Mouse (Mus musculus) myocyte (in vitro differentiated cells): ENCODE measurements around the gene Pycr1. TPM values are rescaled to one million over a fixed set of nuclear protein-coding genes. Genes with fewer than 3 reads are reported as not detected.

Experiments used
- H3K27me3 ChIP-seq: one replicate; pipeline ENCODE4 v1.6.1; 2011; ENCODE audit not compliant: control insufficient read depth, insufficient read depth, insufficient read length
- H3K36me3 ChIP-seq: one replicate; pipeline ENCODE4 v1.6.1; 2011; ENCODE audit not compliant: control insufficient read depth, insufficient read depth
- H3K4me2 ChIP-seq: one replicate; pipeline ENCODE4 v1.6.1; 2011; ENCODE audit warnings: low read depth, control low read depth
- H3K4me3 ChIP-seq: one replicate; pipeline ENCODE4 v1.5.1; 2011; ENCODE audit warnings: mild to moderate bottlenecking, control low read depth, moderate library complexity
- H3K79me2 ChIP-seq: one replicate; pipeline ENCODE4 v1.6.1; 2011; ENCODE audit not compliant: control insufficient read depth, insufficient read depth
- H3ac ChIP-seq: one replicate; pipeline ENCODE4 v1.6.1; 2011; ENCODE audit not compliant: control insufficient read depth, insufficient read length
- CEBPB ChIP-seq: IDR thresholded peaks from 2 replicates; pipeline ENCODE4 v1.6.1; 2011; ENCODE audit warnings: mild to moderate bottlenecking, moderate library complexity; ENCODE audit not compliant: poor library complexity, insufficient read depth, severe bottlenecking
- E2F4 ChIP-seq: IDR thresholded peaks from one replicate; pipeline ENCODE4 v1.6.1; 2011; ENCODE audit warnings: mild to moderate bottlenecking, control low read depth, moderate library complexity; ENCODE audit not compliant: insufficient read depth
- MAX ChIP-seq: IDR thresholded peaks from one replicate; pipeline ENCODE4 v1.6.1; 2011; ENCODE audit warnings: low read depth, mild to moderate bottlenecking, control low read depth
- MYOD1 ChIP-seq, 3 experiments: IDR thresholded peaks; one replicate each; pipeline ENCODE4 v1.6.1; 2011; ENCODE audit warnings: control low read depth in 2 of 3, low read depth in 2 of 3, mild to moderate bottlenecking in 2 of 3, moderate library complexity in 1 of 3; ENCODE audit not compliant: insufficient read length in 2 of 3, control insufficient read depth in 1 of 3
- MYOG ChIP-seq, 3 experiments: IDR thresholded peaks; one replicate each; pipeline ENCODE4 v1.6.1; 2011; ENCODE audit warnings: control low read depth in 2 of 3, low read depth in 2 of 3, mild to moderate bottlenecking in 2 of 3; ENCODE audit not compliant: insufficient read length in 2 of 3, control insufficient read depth in 1 of 3, insufficient read depth in 1 of 3
- POLR2A ChIP-seq: IDR thresholded peaks from one replicate; pipeline ENCODE4 v1.6.1; 2011; ENCODE audit warnings: low read depth, mild to moderate bottlenecking, control low read depth, moderate library complexity; ENCODE audit not compliant: insufficient read length
- POLR2AphosphoS2 ChIP-seq: IDR thresholded peaks from one replicate; pipeline ENCODE4 v1.6.1; 2011; ENCODE audit warnings: low read depth, control low read depth; ENCODE audit not compliant: insufficient read length
- REST ChIP-seq: IDR thresholded peaks from one replicate; pipeline ENCODE4 v1.6.1; 2011; ENCODE audit warnings: mild to moderate bottlenecking, control low read depth, moderate library complexity; ENCODE audit not compliant: insufficient read depth, insufficient read length
- SRF ChIP-seq: IDR thresholded peaks from one replicate; pipeline ENCODE4 v1.6.1; 2011; ENCODE audit warnings: low read depth; ENCODE audit not compliant: control insufficient read depth, insufficient read length
- TCF12 ChIP-seq: IDR thresholded peaks from one replicate; pipeline ENCODE4 v1.6.1; 2011; ENCODE audit warnings: mild to moderate bottlenecking, control low read depth; ENCODE audit not compliant: poor library complexity, insufficient read depth, severe bottlenecking
- TCF3 ChIP-seq: IDR thresholded peaks from one replicate; pipeline ENCODE4 v1.6.1; 2011; ENCODE audit warnings: low read depth, control low read depth; ENCODE audit not compliant: insufficient read length
- USF1 ChIP-seq: IDR thresholded peaks from one replicate; pipeline ENCODE4 v1.6.1; 2011; ENCODE audit warnings: low read depth, mild to moderate bottlenecking, control low read depth, moderate library complexity
- polyA plus RNA-seq: library from polyadenylated mRNA; unstranded; fragments of >200 nt; fragmentation: generic; extraction: Trizol; gene quantifications from one replicate; pipeline ENCODE4 v1.2.1, GENCODE M21; 2012; ENCODE audit warnings: missing spikeins

The Pycr1 gene
- polyA plus RNA-seq, 1 experiment, result 56.9 TPM

DNA sequence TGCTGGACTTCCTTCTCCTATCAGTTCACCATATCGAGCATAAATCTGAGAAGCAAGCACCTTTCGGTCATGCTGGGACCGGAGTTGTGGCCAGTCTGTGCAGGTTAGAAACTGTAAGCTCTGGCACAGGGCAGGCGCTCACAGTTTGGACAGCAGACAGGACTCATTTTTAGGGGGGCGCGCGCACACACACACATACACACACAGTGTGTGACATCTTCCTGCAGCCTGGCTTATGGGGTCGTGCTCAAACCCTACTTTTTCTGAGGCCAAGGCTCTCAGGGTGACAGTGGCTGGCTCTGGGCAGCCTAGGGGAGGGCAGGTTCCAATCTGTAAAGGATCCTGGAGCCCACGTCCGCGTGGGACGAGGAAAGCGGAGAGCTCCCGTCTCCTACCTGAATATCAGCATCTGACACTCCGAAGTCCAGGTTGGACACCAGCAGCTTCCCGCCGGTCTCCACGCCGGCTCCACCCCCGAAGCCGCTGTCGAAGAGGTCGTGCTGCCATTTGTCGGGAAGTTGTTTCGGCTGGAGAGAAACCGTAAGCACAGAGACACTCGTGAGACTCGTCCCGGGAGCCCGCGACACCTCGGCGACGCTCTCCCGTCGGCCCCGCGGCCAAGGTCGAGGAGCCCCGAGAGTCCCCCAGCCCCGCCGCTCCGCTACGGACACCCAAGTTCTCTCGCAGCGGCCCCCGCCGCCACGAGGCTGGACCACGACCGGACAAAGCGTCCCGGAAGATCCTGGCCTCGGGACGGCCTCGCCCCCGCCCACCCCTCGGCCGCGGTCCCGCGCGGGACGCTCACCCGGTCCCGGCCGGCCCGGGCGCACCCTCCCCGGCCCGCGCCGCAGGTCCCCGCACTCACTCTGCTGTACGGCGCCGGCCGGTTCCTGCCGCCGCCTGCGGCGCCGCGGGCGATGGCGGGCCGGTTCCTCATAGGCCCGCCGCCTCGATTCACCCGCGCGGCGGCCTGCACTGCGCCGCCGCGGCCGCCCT is 46.0 kb downstream of the Pycr1 start:
- Histone ChIP-seq H3K27me3 (no peaks in the 10 kb centered on the region), H3ac (peak overlapping the region; percentile 83), H3K4me2 (peak overlapping the region; percentile 96), H3K36me3 (peaks cover 52% of the 10 kb centered on the region), H3K4me3 (peak overlapping the region; percentile 57), H3K79me2 (peaks cover 71% of the 10 kb centered on the region)
- TF ChIP-seq USF1, result no peak
- TF ChIP-seq MYOD1 (IDR thresholded peaks at IDR 0.05; ENCODE audit: control insufficient read depth in 1 of 3, insufficient read length in 2 of 3, low read depth in 2 of 3), result peak in 1 of 3 experiments; percentile 1

DNA sequence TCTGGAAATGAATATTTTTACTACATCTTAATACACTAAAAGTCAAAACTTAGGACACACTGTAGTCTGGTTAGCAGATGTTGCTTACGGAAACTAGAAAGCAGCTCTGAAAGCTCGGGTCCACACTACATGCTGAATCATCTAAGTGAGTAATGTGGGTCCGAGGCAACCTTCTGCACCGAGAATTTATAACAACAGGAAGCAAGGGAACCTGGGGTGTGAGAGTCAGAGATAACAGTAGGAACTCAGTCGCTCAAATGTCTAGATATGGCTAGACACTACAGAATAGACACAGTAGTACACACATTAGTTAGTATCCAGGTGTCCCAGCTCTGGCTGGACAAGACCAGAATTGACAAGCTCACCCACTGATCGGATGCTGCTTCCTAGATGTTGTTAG is 55.0 kb downstream of the Pycr1 start:
- TF ChIP-seq MYOD1 (IDR thresholded peaks at IDR 0.05; ENCODE audit: control insufficient read depth in 1 of 3, insufficient read length in 2 of 3, low read depth in 2 of 3) (no peak), E2F4 (no peak), MAX (no peak), CEBPB (no peak), REST (no peak), USF1 (no peak), TCF3 (no peak), TCF12 (no peak), SRF (no peak), POLR2AphosphoS2 (no peak), POLR2A (no peak), MYOG (IDR thresholded peaks at IDR 0.05; ENCODE audit: control insufficient read depth in 1 of 3, insufficient read depth in 1 of 3, insufficient read length in 2 of 3, low read depth in 2 of 3) (no peak)

More for the DNA sequence above, 55.0 kb downstream of the Pycr1 start:
- Histone ChIP-seq H3K79me2 (peaks cover 27% of the 10 kb centered on the region), H3K36me3 (peaks cover 34% of the 10 kb centered on the region), H3K4me2 (no peak overlapping the region), H3K27me3 (no peaks in the 10 kb centered on the region), H3K4me3 (no peak overlapping the region), H3ac (no peak overlapping the region)

Other genes with a start within 250 kb of the Pycr1 start
- gene Nploc4, start 206.1 kb downstream of the Pycr1 start, polyA plus RNA-seq, result 61.8 TPM
- not detected for gene Tspan10, start 201.1 kb downstream of the Pycr1 start, polyA plus RNA-seq
- 0.18 TPM for gene Pde6g, start 190.3 kb downstream of the Pycr1 start, polyA plus RNA-seq
- gene Oxld1, start 185.7 kb downstream of the Pycr1 start, polyA plus RNA-seq, result 17.4 TPM
- 11.4 TPM for gene Ccdc137, start 185.7 kb downstream of the Pycr1 start, polyA plus RNA-seq
- gene Arl16, start 176.2 kb downstream of the Pycr1 start, polyA plus RNA-seq, result 15.6 TPM
- gene Mrpl12, start 159.2 kb downstream of the Pycr1 start, polyA plus RNA-seq, result 218 TPM
- gene Slc25a10, start 151.9 kb downstream of the Pycr1 start, polyA plus RNA-seq, result 43.8 TPM
- 0.05 TPM for gene Gcgr, start 113.1 kb downstream of the Pycr1 start, polyA plus RNA-seq
- 237 TPM for gene Mcrip1, start 94.0 kb downstream of the Pycr1 start, polyA plus RNA-seq
- gene Ppp1r27, start 92.6 kb downstream of the Pycr1 start, polyA plus RNA-seq, result 1.0 TPM
- gene P4hb, start 70.5 kb downstream of the Pycr1 start, polyA plus RNA-seq, result 444 TPM
- gene Arhgdia, start 62.1 kb downstream of the Pycr1 start, polyA plus RNA-seq, result 837 TPM
- 113 TPM for gene Alyref, start 45.4 kb downstream of the Pycr1 start, polyA plus RNA-seq
- gene Anapc11, start 45.3 kb downstream of the Pycr1 start, polyA plus RNA-seq, result 184 TPM
- gene Npb, start 35.3 kb downstream of the Pycr1 start, polyA plus RNA-seq, result 0.32 TPM
- 117 TPM for gene Pcyt2, start 25.8 kb downstream of the Pycr1 start, polyA plus RNA-seq
- 29.9 TPM for gene Sirt7, start 18.5 kb downstream of the Pycr1 start, polyA plus RNA-seq
- 43.1 TPM for gene Mafg, start 10.2 kb downstream of the Pycr1 start, polyA plus RNA-seq
- gene Myadml2, start 4.4 kb upstream of the Pycr1 start, polyA plus RNA-seq, result 4.6 TPM
- 0.19 TPM for gene Notum, start 17.4 kb upstream of the Pycr1 start, polyA plus RNA-seq
- 65.9 TPM for gene Aspscr1, start 29.2 kb upstream of the Pycr1 start, polyA plus RNA-seq
- 42.5 TPM for gene Cenpx, start 70.0 kb upstream of the Pycr1 start, polyA plus RNA-seq
- gene Lrrc45, start 70.2 kb upstream of the Pycr1 start, polyA plus RNA-seq, result 10.6 TPM
- gene Rac3, start 77.7 kb upstream of the Pycr1 start, polyA plus RNA-seq, result 1.9 TPM
- gene Dcxr, start 83.5 kb upstream of the Pycr1 start, polyA plus RNA-seq, result 21.2 TPM
- 183 TPM for gene Cbr2, start 88.3 kb upstream of the Pycr1 start, polyA plus RNA-seq
- gene Hmga1b, start 119.0 kb upstream of the Pycr1 start, polyA plus RNA-seq, result 130 TPM
- gene Rfng, start 140.4 kb upstream of the Pycr1 start, polyA plus RNA-seq, result 19.7 TPM
- gene Gps1, start 140.5 kb upstream of the Pycr1 start, polyA plus RNA-seq, result 179 TPM
- 58.3 TPM for gene Dus1l, start 152.6 kb upstream of the Pycr1 start, polyA plus RNA-seq
- gene Fasn, start 180.8 kb upstream of the Pycr1 start, polyA plus RNA-seq, result 226 TPM